Mouse (Mus musculus): ENCODE measurements around the gene Tctex1d1. TPM values are rescaled to one million over a fixed set of nuclear protein-coding genes. Genes with fewer than 3 reads are reported as not detected.

Gene Tctex1d1
- polyA plus RNA-seq, 1 experiment from 2014 or later, result 0.58 TPM

GRCm38 (mm10) chr4:102981709-102982108 is 3.3 kb downstream of the Tctex1d1 start:
- WGBS, result 83% methylated on average over 8 of the region's 8 CpGs
- H3K4me3 ChIP-seq (ENCODE audit: low read length), result no peak overlapping the region
- no peaks in the 10 kb centered on the region for H3K36me3 ChIP-seq (ENCODE audit: control insufficient read depth, insufficient read depth, low read length)
- peaks cover 6% of the 10 kb centered on the region; the same call in 1 of the 2 replicates for H3K27me3 ChIP-seq (ENCODE audit: control insufficient read depth, insufficient read depth, low read length)
- 0 out of 2 replicates have a peak, but pooled peaks cover 9% of the 10 kb centered on the region for H3K4me1 ChIP-seq (ENCODE audit: control insufficient read depth, insufficient read depth, low read length)
- no peak for ATAC-seq (ENCODE audit: low FRiP score, low TSS enrichment)
- H3K4me2 ChIP-seq (replicated peaks; ENCODE audit: low read depth, low read length), result no peak overlapping the region
- H3K27ac ChIP-seq (ENCODE audit: low read depth, low read length), result no peak overlapping the region
- H3K9ac ChIP-seq (ENCODE audit: low read depth, low read length), result no peak overlapping the region
- no peaks in the 10 kb centered on the region for H3K9me3 ChIP-seq (ENCODE audit: control insufficient read depth, low read length)

DNA sequence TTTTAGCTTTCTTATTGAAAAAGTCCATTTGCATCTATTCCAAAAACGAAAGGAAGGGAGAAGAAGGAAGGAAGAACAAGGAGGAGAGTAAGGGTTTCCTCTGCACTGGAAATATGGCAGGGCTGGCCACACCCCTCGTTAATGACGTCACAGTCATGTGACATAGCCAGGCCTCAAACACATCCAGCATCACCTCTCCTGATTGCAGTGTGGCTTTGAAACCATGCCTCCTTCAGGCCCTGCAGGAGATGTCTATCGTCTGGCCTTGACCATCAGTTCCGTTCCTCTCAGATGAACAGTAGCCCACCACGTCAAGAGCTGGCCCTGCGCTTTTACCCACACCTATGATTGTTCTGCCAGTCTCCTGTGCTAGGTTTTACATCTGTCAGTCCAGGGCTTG is 7.8 kb downstream of the Tctex1d1 start:
- no peaks in the 10 kb centered on the region for H3K9me3 ChIP-seq (ENCODE audit: control insufficient read depth, low read length)

DNA sequence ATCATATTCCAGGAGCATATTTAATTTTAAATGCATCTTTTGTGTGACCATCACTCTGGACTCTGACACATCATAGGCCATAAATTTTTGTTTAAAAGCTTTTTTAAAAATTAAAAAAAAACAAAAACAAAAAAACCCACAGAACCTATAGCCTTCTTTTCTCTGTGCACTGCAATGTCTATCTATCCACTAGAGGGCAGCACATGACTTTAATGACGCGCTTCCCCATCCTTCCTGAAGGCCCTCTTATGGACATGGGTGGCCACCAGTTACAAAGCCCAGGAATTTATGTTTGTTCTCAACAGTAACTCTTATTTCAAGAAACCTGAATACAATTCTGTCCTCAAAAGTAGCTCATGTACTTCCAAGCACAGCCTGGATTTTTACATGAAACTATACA is 8.5 kb downstream of the Tctex1d1 start:
- H3K9ac ChIP-seq (ENCODE audit: low read depth, low read length), result no peak overlapping the region
- H3K4me1 ChIP-seq (ENCODE audit: control insufficient read depth, insufficient read depth, low read length), result no peaks in the 10 kb centered on the region
- H3K27ac ChIP-seq (ENCODE audit: low read depth, low read length), result no peak overlapping the region
- whole genome bisulfite sequencing, result 6% methylated on average over 2 of the region's 2 CpGs
- 0 out of 2 replicates have a peak, but pooled peaks have one; percentile 64 for ATAC-seq (ENCODE audit: low FRiP score, low TSS enrichment)
- no peak overlapping the region for H3K4me3 ChIP-seq (ENCODE audit: low read length)
- H3K27me3 ChIP-seq (ENCODE audit: control insufficient read depth, insufficient read depth, low read length), result no peaks in the 10 kb centered on the region
- no peak overlapping the region for H3K4me2 ChIP-seq (replicated peaks; ENCODE audit: low read depth, low read length)
- no peaks in the 10 kb centered on the region for H3K36me3 ChIP-seq (ENCODE audit: control insufficient read depth, insufficient read depth, low read length)
- H3K9me3 ChIP-seq (ENCODE audit: control insufficient read depth, low read length), result no peaks in the 10 kb centered on the region

More for the DNA sequence above, 7.8 kb downstream of the Tctex1d1 start:
- ATAC-seq (ENCODE audit: low FRiP score, low TSS enrichment), result no peak
- Histone ChIP-seq H3K9ac (ENCODE audit: low read depth, low read length) (no peak overlapping the region), H3K27me3 (ENCODE audit: control insufficient read depth, insufficient read depth, low read length) (no peaks in the 10 kb centered on the region), H3K27ac (ENCODE audit: low read depth, low read length) (no peak overlapping the region), H3K36me3 (ENCODE audit: control insufficient read depth, insufficient read depth, low read length) (no peaks in the 10 kb centered on the region), H3K4me1 (ENCODE audit: control insufficient read depth, insufficient read depth, low read length) (no peaks in the 10 kb centered on the region), H3K4me3 (ENCODE audit: low read length) (no peak overlapping the region), H3K4me2 (replicated peaks; ENCODE audit: low read depth, low read length) (no peak overlapping the region)
- 68% methylated on average over 7 of the region's 7 CpGs for WGBS

DNA sequence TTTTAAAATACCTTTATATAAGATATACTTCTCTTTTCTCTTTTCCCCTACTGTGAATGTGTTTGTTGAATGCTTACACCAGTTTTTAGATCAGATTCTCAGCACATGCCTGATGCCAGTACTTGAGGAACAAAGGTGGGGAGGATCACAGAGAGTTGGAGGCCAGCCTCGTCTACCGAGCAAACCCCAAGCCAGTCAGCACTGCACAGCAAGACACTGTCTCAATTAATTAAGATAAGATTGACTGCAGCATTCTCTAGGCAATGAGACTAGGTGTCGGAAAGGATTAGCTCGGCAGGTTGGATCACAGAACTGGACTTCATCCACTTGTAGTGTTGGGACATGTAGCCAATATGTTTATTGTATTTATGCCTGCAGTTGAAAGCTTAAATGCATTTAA is 8.9 kb downstream of the Tctex1d1 start:
- no peak overlapping the region for H3K4me2 ChIP-seq (replicated peaks; ENCODE audit: low read depth, low read length)
- H3K9me3 ChIP-seq (ENCODE audit: control insufficient read depth, low read length), result no peaks in the 10 kb centered on the region
- no peaks in the 10 kb centered on the region for H3K4me1 ChIP-seq (ENCODE audit: control insufficient read depth, insufficient read depth, low read length)
- H3K27ac ChIP-seq (ENCODE audit: low read depth, low read length), result no peak overlapping the region
- no peak overlapping the region for H3K9ac ChIP-seq (ENCODE audit: low read depth, low read length)
- H3K4me3 ChIP-seq (ENCODE audit: low read length), result no peak overlapping the region
- 77% methylated on average over 4 of the region's 4 CpGs for WGBS
- H3K36me3 ChIP-seq (ENCODE audit: control insufficient read depth, insufficient read depth, low read length), result no peaks in the 10 kb centered on the region
- H3K27me3 ChIP-seq (ENCODE audit: control insufficient read depth, insufficient read depth, low read length), result no peaks in the 10 kb centered on the region
- no peak for ATAC-seq (ENCODE audit: low FRiP score, low TSS enrichment)

DNA sequence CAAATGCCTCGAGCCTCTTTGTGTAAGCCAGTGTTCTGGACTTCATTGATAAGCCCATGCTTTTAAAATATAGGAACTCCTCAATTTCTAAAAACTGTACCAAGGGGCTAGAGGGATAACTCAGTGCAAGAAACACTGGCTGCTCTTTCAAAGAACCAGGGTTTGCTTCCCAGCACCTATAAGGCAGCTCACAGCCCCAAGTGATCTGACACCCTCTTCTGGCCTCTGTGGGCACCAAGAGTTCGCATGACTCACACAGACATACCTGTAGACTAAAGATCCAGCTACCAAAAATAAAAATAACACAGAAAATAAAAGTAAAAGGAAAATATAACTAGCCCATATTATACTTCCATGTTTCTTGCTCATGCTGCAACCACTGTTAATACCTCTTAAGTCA is 9.3 kb downstream of the Tctex1d1 start:
- Histone ChIP-seq H3K9ac (ENCODE audit: low read depth, low read length) (no peak overlapping the region), H3K4me1 (ENCODE audit: control insufficient read depth, insufficient read depth, low read length) (no peaks in the 10 kb centered on the region), H3K4me2 (replicated peaks; ENCODE audit: low read depth, low read length) (no peak overlapping the region), H3K4me3 (ENCODE audit: low read length) (no peak overlapping the region), H3K27me3 (ENCODE audit: control insufficient read depth, insufficient read depth, low read length) (no peaks in the 10 kb centered on the region), H3K27ac (ENCODE audit: low read depth, low read length) (no peak overlapping the region), H3K9me3 (ENCODE audit: control insufficient read depth, low read length) (no peaks in the 10 kb centered on the region), H3K36me3 (ENCODE audit: control insufficient read depth, insufficient read depth, low read length) (no peaks in the 10 kb centered on the region)
- 84% methylated on average over 2 of the region's 2 CpGs for WGBS
- ATAC-seq (ENCODE audit: low FRiP score, low TSS enrichment), result no peak

GRCm38 (mm10) chr4:102988526-102988925 is 10.1 kb downstream of the Tctex1d1 start:
- Histone ChIP-seq H3K4me3 (ENCODE audit: low read length) (no peak overlapping the region), H3K27me3 (ENCODE audit: control insufficient read depth, insufficient read depth, low read length) (no peaks in the 10 kb centered on the region), H3K36me3 (ENCODE audit: control insufficient read depth, insufficient read depth, low read length) (no peaks in the 10 kb centered on the region), H3K4me1 (ENCODE audit: control insufficient read depth, insufficient read depth, low read length) (no peaks in the 10 kb centered on the region), H3K4me2 (replicated peaks; ENCODE audit: low read depth, low read length) (no peak overlapping the region), H3K9ac (ENCODE audit: low read depth, low read length) (no peak overlapping the region), H3K27ac (ENCODE audit: low read depth, low read length) (no peak overlapping the region), H3K9me3 (ENCODE audit: control insufficient read depth, low read length) (no peaks in the 10 kb centered on the region)
- ATAC-seq (ENCODE audit: low FRiP score, low TSS enrichment), result no peak
- 74% methylated on average over 6 of the region's 6 CpGs for WGBS

DNA sequence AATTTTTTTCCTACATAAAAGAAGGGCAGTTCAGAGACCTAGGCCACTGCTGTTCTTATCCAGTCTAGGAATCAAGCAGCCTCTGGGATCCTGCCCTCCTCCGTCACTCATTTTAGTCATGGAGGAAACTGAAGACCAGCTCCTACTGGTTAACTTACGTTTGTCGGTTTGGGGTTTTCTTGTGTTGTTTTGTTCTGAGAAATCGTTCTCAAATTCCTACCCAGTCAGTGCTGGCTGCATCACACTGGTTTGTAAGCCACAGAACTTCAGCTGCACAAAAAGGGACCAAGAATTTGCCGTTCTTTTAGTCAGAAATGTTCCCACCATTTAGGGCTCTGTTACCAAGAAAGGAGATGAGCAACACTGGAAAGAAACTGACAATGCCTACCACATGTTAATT is 11.0 kb downstream of the Tctex1d1 start:
- no peaks in the 10 kb centered on the region for H3K36me3 ChIP-seq (ENCODE audit: control insufficient read depth, insufficient read depth, low read length)
- H3K9me3 ChIP-seq (ENCODE audit: control insufficient read depth, low read length), result no peaks in the 10 kb centered on the region
- no peak for ATAC-seq (ENCODE audit: low FRiP score, low TSS enrichment)
- no peak overlapping the region for H3K9ac ChIP-seq (ENCODE audit: low read depth, low read length)
- WGBS, result 81% methylated on average over 5 of the region's 5 CpGs
- no peak overlapping the region for H3K27ac ChIP-seq (ENCODE audit: low read depth, low read length)
- no peaks in the 10 kb centered on the region for H3K27me3 ChIP-seq (ENCODE audit: control insufficient read depth, insufficient read depth, low read length)
- H3K4me3 ChIP-seq (ENCODE audit: low read length), result no peak overlapping the region
- no peaks in the 10 kb centered on the region for H3K4me1 ChIP-seq (ENCODE audit: control insufficient read depth, insufficient read depth, low read length)
- H3K4me2 ChIP-seq (replicated peaks; ENCODE audit: low read depth, low read length), result no peak overlapping the region

DNA sequence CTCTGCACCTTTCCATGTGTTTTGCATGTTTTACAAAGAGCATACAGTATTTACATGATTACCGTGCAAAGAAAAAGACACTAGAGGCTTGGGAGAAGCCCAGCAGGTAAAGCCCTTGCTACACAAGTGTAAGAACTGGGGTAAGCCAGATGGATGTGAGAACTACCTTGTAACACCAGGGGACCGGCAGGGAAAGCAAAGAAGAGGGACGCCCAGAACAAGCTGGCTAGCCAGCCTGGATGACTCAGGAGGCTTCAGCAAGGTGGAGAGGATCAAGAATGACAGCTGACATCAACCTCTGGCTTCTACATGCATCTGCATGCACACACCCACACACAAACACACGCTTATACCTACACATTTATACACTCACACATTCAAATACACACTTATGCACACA is 11.6 kb downstream of the Tctex1d1 start:
- Histone ChIP-seq H3K4me3 (ENCODE audit: low read length) (no peak overlapping the region), H3K4me1 (ENCODE audit: control insufficient read depth, insufficient read depth, low read length) (no peaks in the 10 kb centered on the region), H3K27ac (ENCODE audit: low read depth, low read length) (no peak overlapping the region), H3K9ac (ENCODE audit: low read depth, low read length) (no peak overlapping the region), H3K27me3 (ENCODE audit: control insufficient read depth, insufficient read depth, low read length) (no peaks in the 10 kb centered on the region), H3K4me2 (replicated peaks; ENCODE audit: low read depth, low read length) (no peak overlapping the region), H3K36me3 (ENCODE audit: control insufficient read depth, insufficient read depth, low read length) (no peaks in the 10 kb centered on the region), H3K9me3 (ENCODE audit: control insufficient read depth, low read length) (no peaks in the 10 kb centered on the region)
- no peak for ATAC-seq (ENCODE audit: low FRiP score, low TSS enrichment)
- 86% methylated on average over 4 of the region's 4 CpGs for WGBS

GRCm38 (mm10) chr4:102990595-102991340 is 12.4 kb downstream of the Tctex1d1 start:
- no peak overlapping the region for H3K9ac ChIP-seq (ENCODE audit: low read depth, low read length)
- WGBS, result 76% methylated on average over 11 of the region's 11 CpGs
- H3K9me3 ChIP-seq (ENCODE audit: control insufficient read depth, low read length), result no peaks in the 10 kb centered on the region
- no peak overlapping the region for H3K4me2 ChIP-seq (replicated peaks; ENCODE audit: low read depth, low read length)
- H3K27me3 ChIP-seq (ENCODE audit: control insufficient read depth, insufficient read depth, low read length), result no peaks in the 10 kb centered on the region
- no peak overlapping the region for H3K4me3 ChIP-seq (ENCODE audit: low read length)
- no peaks in the 10 kb centered on the region for H3K4me1 ChIP-seq (ENCODE audit: control insufficient read depth, insufficient read depth, low read length)
- no peaks in the 10 kb centered on the region for H3K36me3 ChIP-seq (ENCODE audit: control insufficient read depth, insufficient read depth, low read length)
- no peak for ATAC-seq (ENCODE audit: low FRiP score, low TSS enrichment)
- no peak overlapping the region for H3K27ac ChIP-seq (ENCODE audit: low read depth, low read length)

Data from kidney, embryonic 14.5 days (tissue).